Mouse (Mus musculus) heart, postnatal 0 days (tissue): ENCODE data around the gene Gm49384.

ENCODE experiments used
- CTCF ChIP-seq: IDR thresholded peaks from 2 replicates; pipeline ENCODE4 v1.5.1; 2016; ENCODE audit warnings: antibody characterized with exemption, control low read depth, low read depth
- EP300 ChIP-seq: IDR thresholded peaks from 2 replicates; pipeline ENCODE4 v1.6.1; 2016; ENCODE audit warnings: antibody characterized with exemption, low read depth

GRCm38 (mm10) chr12:69192637-69193036 is 11.4 kb downstream of the Gm49384 start:
- TF ChIP-seq CTCF (no peak), EP300 (no peak)
